Mouse (Mus musculus): ENCODE measurements around the gene Olfr288. TPM values are rescaled to one million over a fixed set of nuclear protein-coding genes. Genes with fewer than 3 reads are reported as not detected.
A peak's percentile ranks its signal among the peaks of the same experiment; 100 is the strongest.

Gene Olfr288
- polyA plus RNA-seq, 1 experiment: not detected

GRCm38 (mm10) chr15:98148356-98148755, 47.0 kb downstream of the Olfr288 start:
- Histone ChIP-seq H3K79me2 (ENCODE audit: control insufficient read depth, insufficient read depth) (peaks cover 17% of the 10 kb centered on the region), H3K4me2 (ENCODE audit: low read depth) (no peak overlapping the region), H3ac (ENCODE audit: control insufficient read depth, insufficient read length) (no peak overlapping the region), H3K27me3 (ENCODE audit: control insufficient read depth, insufficient read depth, insufficient read length) (no peaks in the 10 kb centered on the region), H3K4me3 (no peak overlapping the region), H3K36me3 (ENCODE audit: control insufficient read depth, insufficient read depth) (no peaks in the 10 kb centered on the region)
- TF ChIP-seq MYOD1 (IDR thresholded peaks at IDR 0.05; ENCODE audit: control insufficient read depth in 1 of 3, insufficient read length in 2 of 3, low read depth in 2 of 3) (no peak), TCF12 (IDR thresholded peaks at IDR 0.05; ENCODE audit: insufficient read depth, poor library complexity, severe bottlenecking) (no peak), MYOG (IDR thresholded peaks at IDR 0.05; ENCODE audit: control insufficient read depth in 1 of 3, insufficient read depth in 1 of 3, insufficient read length in 2 of 3, low read depth in 2 of 3) (no peak), MAX (IDR thresholded peaks at IDR 0.05; ENCODE audit: low read depth) (no peak), POLR2A (IDR thresholded peaks at IDR 0.05; ENCODE audit: insufficient read length, low read depth) (no peak)

- Histone ChIP-seq H3K4me2 (ENCODE audit: low read depth) (peak overlapping the region; percentile 94), H3K36me3 (ENCODE audit: control insufficient read depth, insufficient read depth) (peaks cover 14% of the 10 kb centered on the region), H3ac (ENCODE audit: control insufficient read depth, insufficient read length) (peak overlapping the region; percentile 73), H3K27me3 (ENCODE audit: control insufficient read depth, insufficient read depth, insufficient read length) (no peaks in the 10 kb centered on the region), H3K4me3 (peak overlapping the region; percentile 49), H3K79me2 (ENCODE audit: control insufficient read depth, insufficient read depth) (peaks cover 17% of the 10 kb centered on the region)
- TF ChIP-seq MAX (IDR thresholded peaks at IDR 0.05; ENCODE audit: low read depth) (no peak), CEBPB (IDR thresholded peaks at IDR 0.05; ENCODE audit: insufficient read depth, poor library complexity, severe bottlenecking) (no peak), USF1 (IDR thresholded peaks at IDR 0.05; ENCODE audit: low read depth) (no peak), POLR2AphosphoS2 (IDR thresholded peaks at IDR 0.05; ENCODE audit: insufficient read length, low read depth) (peak; percentile 83), REST (IDR thresholded peaks at IDR 0.05; ENCODE audit: insufficient read depth, insufficient read length) (no peak), MYOD1 (IDR thresholded peaks at IDR 0.05; ENCODE audit: control insufficient read depth in 1 of 3, insufficient read length in 2 of 3, low read depth in 2 of 3) (peak in 1 of 3 experiments; percentile 13), TCF3 (IDR thresholded peaks at IDR 0.05; ENCODE audit: insufficient read length, low read depth) (no peak), TCF12 (IDR thresholded peaks at IDR 0.05; ENCODE audit: insufficient read depth, poor library complexity, severe bottlenecking) (no peak), SRF (IDR thresholded peaks at IDR 0.05; ENCODE audit: control insufficient read depth, insufficient read length, low read depth) (no peak), E2F4 (IDR thresholded peaks at IDR 0.05; ENCODE audit: insufficient read depth) (no peak), POLR2A (IDR thresholded peaks at IDR 0.05; ENCODE audit: insufficient read length, low read depth) (peak; percentile 84), MYOG (IDR thresholded peaks at IDR 0.05; ENCODE audit: control insufficient read depth in 1 of 3, insufficient read depth in 1 of 3, insufficient read length in 2 of 3, low read depth in 2 of 3) (no peak)
Observed at GRCm38 (mm10) chr15:98145559-98146181, 49.7 kb downstream of the Olfr288 start.

GRCm38 (mm10) chr15:98144861-98145507, 50.4 kb downstream of the Olfr288 start:
- Histone ChIP-seq H3K4me2 (ENCODE audit: low read depth) (peak overlapping the region; percentile 90), H3K79me2 (ENCODE audit: control insufficient read depth, insufficient read depth) (peaks cover 17% of the 10 kb centered on the region), H3ac (ENCODE audit: control insufficient read depth, insufficient read length) (peak overlapping the region; percentile 73), H3K27me3 (ENCODE audit: control insufficient read depth, insufficient read depth, insufficient read length) (no peaks in the 10 kb centered on the region), H3K36me3 (ENCODE audit: control insufficient read depth, insufficient read depth) (peaks cover 19% of the 10 kb centered on the region), H3K4me3 (peak overlapping the region; percentile 49)
- TF ChIP-seq MYOG (IDR thresholded peaks at IDR 0.05; ENCODE audit: control insufficient read depth in 1 of 3, insufficient read depth in 1 of 3, insufficient read length in 2 of 3, low read depth in 2 of 3): peak; percentile 22 to 95 (median 93)
- TF ChIP-seq E2F4 (IDR thresholded peaks at IDR 0.05; ENCODE audit: insufficient read depth): no peak
- TF ChIP-seq MYOD1 (IDR thresholded peaks at IDR 0.05; ENCODE audit: control insufficient read depth in 1 of 3, insufficient read length in 2 of 3, low read depth in 2 of 3): peak in 2 of 3 experiments; percentile 71 to 88
- TF ChIP-seq TCF3 (IDR thresholded peaks at IDR 0.05; ENCODE audit: insufficient read length, low read depth): peak; percentile 41

- Histone ChIP-seq H3K27me3 (ENCODE audit: control insufficient read depth, insufficient read depth, insufficient read length) (no peaks in the 10 kb centered on the region), H3K4me2 (ENCODE audit: low read depth) (no peak overlapping the region), H3K36me3 (ENCODE audit: control insufficient read depth, insufficient read depth) (peaks cover 35% of the 10 kb centered on the region), H3K4me3 (no peak overlapping the region), H3ac (ENCODE audit: control insufficient read depth, insufficient read length) (no peak overlapping the region), H3K79me2 (ENCODE audit: control insufficient read depth, insufficient read depth) (peaks cover 17% of the 10 kb centered on the region)
- TF ChIP-seq CEBPB (IDR thresholded peaks at IDR 0.05; ENCODE audit: insufficient read depth, poor library complexity, severe bottlenecking) (no peak), MAX (IDR thresholded peaks at IDR 0.05; ENCODE audit: low read depth) (no peak), TCF3 (IDR thresholded peaks at IDR 0.05; ENCODE audit: insufficient read length, low read depth) (no peak), POLR2AphosphoS2 (IDR thresholded peaks at IDR 0.05; ENCODE audit: insufficient read length, low read depth) (no peak), MYOG (IDR thresholded peaks at IDR 0.05; ENCODE audit: control insufficient read depth in 1 of 3, insufficient read depth in 1 of 3, insufficient read length in 2 of 3, low read depth in 2 of 3) (no peak), REST (IDR thresholded peaks at IDR 0.05; ENCODE audit: insufficient read depth, insufficient read length) (no peak), TCF12 (IDR thresholded peaks at IDR 0.05; ENCODE audit: insufficient read depth, poor library complexity, severe bottlenecking) (no peak), USF1 (IDR thresholded peaks at IDR 0.05; ENCODE audit: low read depth) (no peak), MYOD1 (IDR thresholded peaks at IDR 0.05; ENCODE audit: control insufficient read depth in 1 of 3, insufficient read length in 2 of 3, low read depth in 2 of 3) (no peak), POLR2A (IDR thresholded peaks at IDR 0.05; ENCODE audit: insufficient read length, low read depth) (no peak), E2F4 (IDR thresholded peaks at IDR 0.05; ENCODE audit: insufficient read depth) (no peak), SRF (IDR thresholded peaks at IDR 0.05; ENCODE audit: control insufficient read depth, insufficient read length, low read depth) (no peak)
Observed at GRCm38 (mm10) chr15:98142515-98142914, 52.8 kb downstream of the Olfr288 start.

Measured in myocyte (in vitro differentiated cells).